Mouse (Mus musculus): ENCODE results near the gene Umps. TPM values are rescaled to one million over a fixed set of nuclear protein-coding genes. Genes with fewer than 3 reads are reported as not detected.

Gene Umps
- polyA plus RNA-seq, 1 experiment from 2014 or later: 34.0 TPM

DNA sequence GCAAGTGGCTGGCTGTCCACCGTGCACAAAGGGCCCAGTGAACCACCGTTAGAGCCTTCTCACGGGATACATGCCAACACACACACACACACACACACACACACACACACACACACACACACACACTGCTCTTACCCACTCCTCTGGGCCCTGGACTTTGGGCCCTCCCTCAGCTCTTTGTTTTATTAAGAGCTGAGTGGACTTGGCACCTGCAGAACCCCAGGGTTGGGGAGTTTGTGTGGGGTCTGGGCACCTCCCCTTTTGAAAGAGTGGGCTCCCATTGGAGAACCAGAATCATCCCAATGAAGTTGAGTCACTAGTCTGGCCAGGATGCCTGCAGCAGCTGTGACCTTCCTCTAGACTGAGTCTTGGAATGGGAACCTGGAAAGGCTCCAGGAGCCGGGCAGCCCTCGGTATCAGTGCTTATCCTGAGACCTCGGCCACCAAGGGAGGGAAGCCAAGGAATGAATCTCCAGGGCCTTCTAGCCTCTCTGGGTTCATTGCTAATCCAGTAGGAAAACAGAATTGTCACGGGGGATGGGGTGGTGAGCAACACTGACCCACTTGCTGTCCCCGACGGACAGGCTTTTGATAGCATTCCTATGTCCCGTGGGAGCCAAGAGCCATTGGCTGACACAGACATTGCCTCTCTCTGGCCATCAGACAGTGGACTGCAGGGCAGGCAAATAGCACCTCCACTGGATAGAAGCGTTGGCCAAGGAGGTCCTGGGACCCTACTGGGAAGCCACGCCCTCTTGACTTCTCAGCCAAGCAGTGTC, 50.2 kb downstream of the Umps start:
- Histone ChIP-seq H3K27me3 (no peaks in the 10 kb centered on the region), H3K9ac (no peak overlapping the region), H3K4me2 (no peak overlapping the region), H3K9me3 (replicated peaks) (no peaks in the 10 kb centered on the region), H3K36me3 (replicated peaks) (peaks cover 4% of the 10 kb centered on the region; the same call in 1 of the 2 replicates), H3K27ac (replicated peaks) (peak overlapping the region; percentile 41; the same call in 1 of the 2 replicates), H3K4me1 (replicated peaks) (peaks cover 36% of the 10 kb centered on the region), H3K4me3 (replicated peaks) (no peak overlapping the region)
- 63% methylated on average over 12 of the region's 12 CpGs for WGBS (ENCODE audit: insufficient replicate concordance)
- peak; percentile 66 for ATAC-seq (ENCODE audit: insufficient read depth)

DNA sequence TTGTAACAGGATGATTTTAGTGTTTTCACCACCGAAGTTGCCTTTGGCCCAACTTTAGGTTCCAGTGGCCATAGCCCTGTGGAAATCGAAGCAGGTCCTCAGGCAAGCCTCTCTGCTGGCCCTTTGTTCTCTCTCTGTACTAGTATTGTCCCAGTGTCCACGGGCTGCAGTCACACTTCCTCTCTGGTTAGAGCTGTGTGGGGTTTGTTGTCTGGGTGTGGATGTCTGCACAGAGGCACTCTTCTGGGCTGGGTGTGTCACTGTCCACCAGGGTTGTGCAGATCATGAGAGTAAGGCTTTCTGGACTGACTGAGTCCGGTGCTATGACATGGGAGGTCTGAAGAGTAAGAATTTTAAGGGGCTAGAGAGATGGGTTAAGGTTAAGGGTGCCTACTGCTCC, 51.8 kb downstream of the Umps start:
- Histone ChIP-seq H3K9ac (no peak overlapping the region), H3K4me1 (replicated peaks) (peaks cover 27% of the 10 kb centered on the region), H3K9me3 (replicated peaks) (no peaks in the 10 kb centered on the region), H3K27ac (replicated peaks) (no peak overlapping the region), H3K27me3 (no peaks in the 10 kb centered on the region), H3K36me3 (replicated peaks) (peaks cover 1% of the 10 kb centered on the region; the same call in 1 of the 2 replicates), H3K4me3 (replicated peaks) (no peak overlapping the region), H3K4me2 (no peak overlapping the region)
- ATAC-seq (ENCODE audit: insufficient read depth): no peak
- WGBS (ENCODE audit: insufficient replicate concordance): 35% methylated on average over 4 of the region's 4 CpGs

DNA sequence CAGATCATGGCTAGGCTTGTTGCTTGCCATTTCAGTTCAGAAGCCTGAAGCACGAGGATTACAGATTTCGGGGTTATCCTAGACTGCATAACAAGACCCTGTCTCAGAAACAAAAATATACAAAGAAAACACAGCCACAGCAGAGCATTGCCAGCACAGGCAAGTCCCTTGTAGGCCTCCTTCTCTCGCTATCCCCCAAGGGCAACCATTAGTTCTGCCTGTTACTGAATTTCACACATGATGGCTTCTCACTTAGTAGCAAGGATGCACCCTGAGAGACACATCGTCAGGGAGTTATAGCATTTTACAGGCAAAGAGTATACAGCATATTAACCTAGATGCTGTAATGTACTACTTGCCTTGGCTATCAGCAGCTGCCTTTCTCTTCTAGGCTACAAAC, 58.6 kb downstream of the Umps start:
- 0 out of 2 replicates have a peak, but pooled peaks cover 2% of the 10 kb centered on the region for H3K36me3 ChIP-seq (replicated peaks)
- no peak for ATAC-seq (ENCODE audit: insufficient read depth)
- no peaks in the 10 kb centered on the region for H3K4me1 ChIP-seq (replicated peaks)
- no peak overlapping the region for H3K27ac ChIP-seq (replicated peaks)
- no peak overlapping the region for H3K9ac ChIP-seq
- no peak overlapping the region for H3K4me3 ChIP-seq (replicated peaks)
- no peaks in the 10 kb centered on the region for H3K27me3 ChIP-seq
- no peaks in the 10 kb centered on the region for H3K9me3 ChIP-seq (replicated peaks)
- H3K4me2 ChIP-seq: no peak overlapping the region
- WGBS (ENCODE audit: insufficient replicate concordance): 65% methylated on average over 4 of the region's 4 CpGs

Other genes starting within 250 kb of the Umps start
- gene Muc13, start 173.0 kb downstream of the Umps start, polyA plus RNA-seq (2015; fragmentation: Nextera tagmentation; extraction: Ambion mirVana): 0.99 and 1.6 TPM in 2 replicates
- 16.2 and 18.5 TPM in 2 replicates for gene Itgb5, start 137.4 kb downstream of the Umps start, polyA plus RNA-seq (2015; fragmentation: Nextera tagmentation; extraction: Ambion mirVana)

All from liver, embryonic 15.5 days (tissue).